Mouse (Mus musculus): ENCODE data around the gene Gm10197.
"Not testable (repeated sequence)": the region's sequence is repeated elsewhere in the genome, so short reads cannot be mapped to it uniquely, and the experiment has no call there.

The Gm10197 gene

GRCm38 (mm10) chr19:53371666-53372065 is at the start of gene Gm10197:
TSS of gene Gm10197 (minus strand) at chr19:53371766.
- DNase-seq (ENCODE audit: low read depth, low spot score), result no peak

- peak; percentile 17 for DNase-seq (ENCODE audit: low read depth, low spot score)
Measured at GRCm38 (mm10) chr19:53420924-53421582, 49.5 kb upstream of the Gm10197 start.

- DNase-seq (ENCODE audit: low read depth, low spot score), result peak; percentile 31
Measured at GRCm38 (mm10) chr19:53419834-53420233, 48.3 kb upstream of the Gm10197 start.

- DNase-seq (ENCODE audit: low read depth, low spot score), result no peak
Measured at GRCm38 (mm10) chr19:53415198-53415597, 43.6 kb upstream of the Gm10197 start.

- no peak for DNase-seq (ENCODE audit: low read depth, low spot score)
Measured at GRCm38 (mm10) chr19:53414650-53415049, 43.1 kb upstream of the Gm10197 start.

- no peak for DNase-seq (ENCODE audit: low read depth, low spot score)
Measured at GRCm38 (mm10) chr19:53413617-53414380, 42.2 kb upstream of the Gm10197 start.

- no peak for DNase-seq (ENCODE audit: low read depth, low spot score)
Measured at GRCm38 (mm10) chr19:53412149-53412848, 40.7 kb upstream of the Gm10197 start.

GRCm38 (mm10) chr19:53409663-53410307 is 38.2 kb upstream of the Gm10197 start:
- DNase-seq (ENCODE audit: low read depth, low spot score), result no peak

GRCm38 (mm10) chr19:53408398-53408797 is 36.8 kb upstream of the Gm10197 start:
- DNase-seq (ENCODE audit: low read depth, low spot score), result no peak

- DNase-seq (ENCODE audit: low read depth, low spot score), result no peak
Measured at GRCm38 (mm10) chr19:53407350-53407749, 35.8 kb upstream of the Gm10197 start.

- DNase-seq (ENCODE audit: low read depth, low spot score), result no peak
Measured at GRCm38 (mm10) chr19:53405810-53406209, 34.2 kb upstream of the Gm10197 start.

GRCm38 (mm10) chr19:53404837-53405356 is 33.3 kb upstream of the Gm10197 start:
- DNase-seq (ENCODE audit: low read depth, low spot score), result no peak

- DNase-seq (ENCODE audit: low read depth, low spot score), result no peak
Measured at GRCm38 (mm10) chr19:53404219-53404836, 32.8 kb upstream of the Gm10197 start.

- no peak for DNase-seq (ENCODE audit: low read depth, low spot score)
Measured at GRCm38 (mm10) chr19:53402741-53403432, 31.3 kb upstream of the Gm10197 start.

- no peak for DNase-seq (ENCODE audit: low read depth, low spot score)
Measured at GRCm38 (mm10) chr19:53400332-53401110, 29.0 kb upstream of the Gm10197 start.

- DNase-seq (ENCODE audit: low read depth, low spot score), result no peak
Measured at GRCm38 (mm10) chr19:53399213-53399612, 27.6 kb upstream of the Gm10197 start.

- no peak for DNase-seq (ENCODE audit: low read depth, low spot score)
Measured at GRCm38 (mm10) chr19:53397451-53398233, 26.1 kb upstream of the Gm10197 start.

GRCm38 (mm10) chr19:53395805-53396204 is 24.2 kb upstream of the Gm10197 start:
- DNase-seq (ENCODE audit: low read depth, low spot score), result not testable (repeated sequence)

- DNase-seq (ENCODE audit: low read depth, low spot score), result not testable (repeated sequence)
Measured at GRCm38 (mm10) chr19:53394956-53395355, 23.4 kb upstream of the Gm10197 start.

Measured in c-Kit-negative CD71-positive TER-119-positive erythroid progenitor cells, embryonic 14.5 days (primary cell).